Mouse (Mus musculus): ENCODE data around the gene Slc22a22. TPM values are rescaled to one million over a fixed set of nuclear protein-coding genes. Genes with fewer than 3 reads are reported as not detected.

Gene Slc22a22
- not detected in 2 replicates for polyA plus RNA-seq (2012; rRNA removed)
- polyA plus RNA-seq (2014; fragmentation: Nextera tagmentation; extraction: Ambion mirVana): not detected in 2 replicates

GRCm38 (mm10) chr15:57477525-57477924 lies at the start of gene Slc22a22:
TSS of gene Slc22a22 (minus strand) at chr15:57477625.
- 44% methylated on average over 2 of the region's 2 CpGs for WGBS (ENCODE audit: insufficient replicate concordance)
- Histone ChIP-seq H3K36me3 (replicated peaks; ENCODE audit: control insufficient read depth, insufficient read depth, low read depth) (no peaks in the 10 kb centered on the region), H3K9me3 (ENCODE audit: control insufficient read depth, low read length) (no peaks in the 10 kb centered on the region), H3K9ac (replicated peaks) (no peak within 1 kb of the TSS), H3K4me2 (ENCODE audit: low read depth) (no peak within 1 kb of the TSS), H3K4me3 (ENCODE audit: insufficient read depth in 1 of 2, low read depth in 2 of 2, low read length in 2 of 2) (no peak within 1 kb of the TSS), H3K27ac (no peak within 1 kb of the TSS), H3K4me1 (replicated peaks; ENCODE audit: control insufficient read depth in 2 of 2, insufficient read depth in 2 of 2, low read length in 1 of 2) (no peaks in the 10 kb centered on the region), H3K27me3 (ENCODE audit: control insufficient read depth, insufficient read depth, low read length) (no peaks in the 10 kb centered on the region)
- TF ChIP-seq EP300 (IDR thresholded peaks at IDR 0.05; ENCODE audit: low read depth): no peak
- TF ChIP-seq CTCF (IDR thresholded peaks at IDR 0.05; ENCODE audit: low read depth): no peak
- DNase-seq (ENCODE audit: low read depth in 3 of 3, low spot score in 3 of 3) (no peak), ATAC-seq (ENCODE audit: insufficient read depth) (no peak)

GRCm38 (mm10) chr15:57523510-57524298 lies 46.3 kb upstream of the Slc22a22 start:
- H3K9me3 ChIP-seq (ENCODE audit: control insufficient read depth, low read length): no peaks in the 10 kb centered on the region
- no peak for ATAC-seq (ENCODE audit: insufficient read depth)
- H3K27me3 ChIP-seq (ENCODE audit: control insufficient read depth, insufficient read depth, low read length): no peaks in the 10 kb centered on the region
- no peak overlapping the region for H3K9ac ChIP-seq (replicated peaks)
- 57% methylated on average over 10 of the region's 10 CpGs for WGBS (ENCODE audit: insufficient replicate concordance)
- TF ChIP-seq EP300 (IDR thresholded peaks at IDR 0.05; ENCODE audit: low read depth) (no peak), CTCF (IDR thresholded peaks at IDR 0.05; ENCODE audit: low read depth) (no peak)
- DNase-seq (ENCODE audit: low read depth in 3 of 3, low spot score in 3 of 3): no peak
- no peaks in the 10 kb centered on the region for H3K36me3 ChIP-seq (replicated peaks; ENCODE audit: control insufficient read depth, insufficient read depth, low read depth)
- no peaks in the 10 kb centered on the region for H3K4me1 ChIP-seq (replicated peaks; ENCODE audit: control insufficient read depth in 2 of 2, insufficient read depth in 2 of 2, low read length in 1 of 2)
- no peak overlapping the region for H3K27ac ChIP-seq
- no peak overlapping the region for H3K4me2 ChIP-seq (ENCODE audit: low read depth)
- H3K4me3 ChIP-seq (ENCODE audit: insufficient read depth in 1 of 2, low read depth in 2 of 2, low read length in 2 of 2): no peak overlapping the region

- no peaks in the 10 kb centered on the region for H3K9me3 ChIP-seq (ENCODE audit: control insufficient read depth, low read length)
These were observed 44.7 kb upstream of the Slc22a22 start for GRCm38 (mm10) chr15:57522160-57522559.

GRCm38 (mm10) chr15:57509185-57510172 lies 32.1 kb upstream of the Slc22a22 start:
- Histone ChIP-seq H3K4me2 (ENCODE audit: low read depth) (no peak overlapping the region), H3K9ac (replicated peaks) (no peak overlapping the region), H3K4me1 (replicated peaks; ENCODE audit: control insufficient read depth in 2 of 2, insufficient read depth in 2 of 2, low read length in 1 of 2) (no peaks in the 10 kb centered on the region), H3K36me3 (replicated peaks; ENCODE audit: control insufficient read depth, insufficient read depth, low read depth) (no peaks in the 10 kb centered on the region), H3K9me3 (ENCODE audit: control insufficient read depth, low read length) (no peaks in the 10 kb centered on the region), H3K27ac (no peak overlapping the region), H3K4me3 (ENCODE audit: insufficient read depth in 1 of 2, low read depth in 2 of 2, low read length in 2 of 2) (no peak overlapping the region), H3K27me3 (ENCODE audit: control insufficient read depth, insufficient read depth, low read length) (no peaks in the 10 kb centered on the region)
- DNase-seq (ENCODE audit: low read depth in 3 of 3, low spot score in 3 of 3): no peak
- 48% methylated on average over 21 of the region's 21 CpGs for WGBS (ENCODE audit: insufficient replicate concordance)
- TF ChIP-seq CTCF (IDR thresholded peaks at IDR 0.05; ENCODE audit: low read depth): no peak
- TF ChIP-seq EP300 (IDR thresholded peaks at IDR 0.05; ENCODE audit: low read depth): no peak
- no peak for ATAC-seq (ENCODE audit: insufficient read depth)

More at GRCm38 (mm10) chr15:57522160-57522559, 44.7 kb upstream of the Slc22a22 start:
- no peaks in the 10 kb centered on the region for H3K36me3 ChIP-seq (replicated peaks; ENCODE audit: control insufficient read depth, insufficient read depth, low read depth)
- H3K4me2 ChIP-seq (ENCODE audit: low read depth): no peak overlapping the region
- no peak for DNase-seq (ENCODE audit: low read depth in 3 of 3, low spot score in 3 of 3)
- H3K27me3 ChIP-seq (ENCODE audit: control insufficient read depth, insufficient read depth, low read length): no peaks in the 10 kb centered on the region
- no peak overlapping the region for H3K4me3 ChIP-seq (ENCODE audit: insufficient read depth in 1 of 2, low read depth in 2 of 2, low read length in 2 of 2)
- no peaks in the 10 kb centered on the region for H3K4me1 ChIP-seq (replicated peaks; ENCODE audit: control insufficient read depth in 2 of 2, insufficient read depth in 2 of 2, low read length in 1 of 2)
- no peak overlapping the region for H3K27ac ChIP-seq
- no peak for ATAC-seq (ENCODE audit: insufficient read depth)
- WGBS (ENCODE audit: insufficient replicate concordance): 32% methylated on average over 1 of the region's 1 CpGs
- H3K9ac ChIP-seq (replicated peaks): no peak overlapping the region
- TF ChIP-seq EP300 (IDR thresholded peaks at IDR 0.05; ENCODE audit: low read depth): no peak
